ENCODE assay signal across 8 mouse cellular contexts in the genomic region with DNA sequence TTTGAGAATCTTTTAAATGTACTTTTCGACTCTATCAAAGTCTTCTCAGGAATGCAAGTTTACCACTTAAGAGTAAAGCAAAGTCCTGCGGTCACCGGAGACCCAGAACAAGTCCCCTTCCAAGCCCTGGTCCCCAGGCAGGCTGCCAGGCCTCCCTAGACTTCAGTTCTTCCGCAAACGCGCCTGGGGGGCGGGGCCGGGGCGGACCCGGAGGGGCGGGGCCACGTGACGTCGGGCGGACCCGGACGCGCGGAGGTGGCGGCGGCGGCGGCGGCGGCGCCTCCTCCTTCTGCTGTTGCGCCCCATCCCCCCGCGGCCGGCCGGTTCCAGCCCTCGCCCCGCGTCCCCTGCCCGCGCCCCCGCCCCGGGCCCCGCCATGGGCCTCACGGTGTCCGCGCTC. TPM values are rescaled to one million over a fixed set of nuclear protein-coding genes. Genes with fewer than 3 reads are reported as not detected.
DNase-seq lines count a peak whose midpoint lies in the region; ATAC-seq lines count a peak whose summit lies in the region.

A gene (plus strand): TSS at position 248 of the 400 bp plus-strand sequence.

- H3K4me2 ChIP-seq in hindbrain, embryonic 15.5 days: peak within 1 kb of the TSS; percentile 76

- DNase-seq in R1 (ENCODE audit: low read depth, low spot score): peak; percentile 76
- peak; percentile 96 to 99 for DNase-seq in cerebellum, postnatal 25 days
- DNase-seq in frontal cortex, postnatal 36 days (ENCODE audit: low spot score in 2 of 2): peak; percentile 90 to 92
- DNase-seq in left cerebral cortex, adult 11 months (ENCODE audit: low spot score): peak; percentile 82
- peak; percentile 96 to 97 for DNase-seq in lung, postnatal 4 days
- peak; percentile 74 for DNase-seq in retina, postnatal 7 days (ENCODE audit: low read depth, low spot score)
- peak; percentile 92 for DNase-seq in urinary bladder, adult 2 months (ENCODE audit: low spot score)

- H3K27me3 ChIP-seq in hindbrain, embryonic 15.5 days: no peaks in the 10 kb centered on the region

- peaks cover 26% of the 10 kb centered on the region for H3K36me3 ChIP-seq in hindbrain, embryonic 15.5 days

- under 1% methylated on average over 28 of the region's 42 CpGs for WGBS in hindbrain, embryonic 15.5 days

- H3K27ac ChIP-seq in hindbrain, embryonic 15.5 days (replicated peaks): peak within 1 kb of the TSS; percentile 80

- peak within 1 kb of the TSS; percentile 80 for H3K4me3 ChIP-seq in hindbrain, embryonic 15.5 days

- no peaks in the 10 kb centered on the region for H3K9me3 ChIP-seq in hindbrain, embryonic 15.5 days

- peaks cover 53% of the 10 kb centered on the region for H3K4me1 ChIP-seq in hindbrain, embryonic 15.5 days (replicated peaks)

- peak within 1 kb of the TSS; percentile 81 for H3K9ac ChIP-seq in hindbrain, embryonic 15.5 days

- peak; percentile 77 for ATAC-seq in hindbrain, embryonic 15.5 days (ENCODE audit: low FRiP score, low read depth)

RNA-seq across cellular contexts. Expression of the gene that starts here (rescaled TPM):
- 414 and 437 TPM in 2 replicates for polyA plus RNA-seq in hindbrain, embryonic 15.5 days (2015; fragmentation: Nextera tagmentation; extraction: Ambion mirVana)
- polyA plus RNA-seq in urinary bladder, adult 2 months (2012; rRNA removed): 186 and 211 TPM in 2 replicates

Comparison
In these comparisons a context has a peak if more than half of its experiments do, and no peak if none do; other contexts are left out.
1. Peak in every context shown above with its lines: DNase-seq, ATAC-seq, H3K4me3 ChIP-seq and H3K27ac ChIP-seq.